Mouse (Mus musculus) lung, embryonic 14.5 days (tissue): ENCODE measurements around the gene Zfp984. TPM values are rescaled to one million over a fixed set of nuclear protein-coding genes. Genes with fewer than 3 reads are reported as not detected.
A peak's percentile ranks its signal among the peaks of the same experiment; 100 is the strongest.
"Not testable (repeated sequence)": the region's sequence is repeated elsewhere in the genome, so short reads cannot be mapped to it uniquely, and the experiment has no call there.

ENCODE experiments used
- ATAC-seq: fragments of 200-750 bp; cut with Nextera tagmentation; 2 replicates; pipeline ENCODE4 v1.8.0; 2017; ENCODE audit warnings: mild to moderate bottlenecking, moderate TSS enrichment, moderate library complexity; ENCODE audit not compliant: insufficient read depth
- DNase-seq: peaks from one replicate; pipeline ENCODE4 v3.0.0-alpha.2; 2015
- H3K27ac ChIP-seq: fragments of 300-500 bp; sonication (generic); 2 replicates; pipeline ENCODE4 v1.5.1; 2014; ENCODE audit warnings: low read depth, mild to moderate bottlenecking, moderate library complexity
- H3K27me3 ChIP-seq: fragments of 300-500 bp; sonication (generic); 2 replicates; pipeline ENCODE4 v1.6.1; 2014; ENCODE audit warnings: low read length, control low read depth; ENCODE audit not compliant: insufficient read depth
- H3K36me3 ChIP-seq: fragments of 300-500 bp; sonication (generic); 2 replicates; pipeline ENCODE4 v1.6.1; 2014; ENCODE audit warnings: control low read depth; ENCODE audit not compliant: insufficient read depth
- H3K4me1 ChIP-seq: fragments of 300-500 bp; sonication (generic); 2 replicates; pipeline ENCODE4 v1.6.1; 2014; ENCODE audit warnings: antibody characterized with exemption, control low read depth; ENCODE audit not compliant: insufficient read depth
- H3K4me2 ChIP-seq: fragments of 300-500 bp; sonication (generic); 2 replicates; pipeline ENCODE4 v1.6.1; 2014; ENCODE audit warnings: mild to moderate bottlenecking
- H3K4me3 ChIP-seq: fragments of 300-500 bp; sonication (generic); 2 replicates; pipeline ENCODE4 v1.5.1; 2014; ENCODE audit warnings: low read depth, low read length
- H3K9ac ChIP-seq: fragments of 300-500 bp; sonication (generic); 2 replicates; pipeline ENCODE4 v1.6.1; 2014
- H3K9me3 ChIP-seq: fragments of 300-500 bp; sonication (generic); 2 replicates; pipeline ENCODE4 v1.6.1; 2016; ENCODE audit warnings: low read depth, low read length, control low read depth
- CTCF ChIP-seq: IDR thresholded peaks from 2 replicates; pipeline ENCODE4 v1.5.1; 2016; ENCODE audit warnings: antibody characterized with exemption, low read depth
- WGBS: fragments of 180-500 bp; shearing (Covaris S2); extraction: QIAGEN DNeasy Blood & Tissue Kit; methylation state at CpG from one replicate; pipeline ENCODE4 v1.1.7; 2014; 5-methylcytosine and 5-hydroxymethylcytosine counted together
- polyA plus RNA-seq: library from polyadenylated mRNA; unstranded; fragments of >200 nt; fragmentation: Nextera tagmentation; extraction: Ambion mirVana; gene quantifications from 2 replicates; pipeline ENCODE4 v1.2.1, GENCODE M21; 2014

The Zfp984 gene
- 6.9 and 8.6 TPM in 2 replicates for polyA plus RNA-seq

DNA sequence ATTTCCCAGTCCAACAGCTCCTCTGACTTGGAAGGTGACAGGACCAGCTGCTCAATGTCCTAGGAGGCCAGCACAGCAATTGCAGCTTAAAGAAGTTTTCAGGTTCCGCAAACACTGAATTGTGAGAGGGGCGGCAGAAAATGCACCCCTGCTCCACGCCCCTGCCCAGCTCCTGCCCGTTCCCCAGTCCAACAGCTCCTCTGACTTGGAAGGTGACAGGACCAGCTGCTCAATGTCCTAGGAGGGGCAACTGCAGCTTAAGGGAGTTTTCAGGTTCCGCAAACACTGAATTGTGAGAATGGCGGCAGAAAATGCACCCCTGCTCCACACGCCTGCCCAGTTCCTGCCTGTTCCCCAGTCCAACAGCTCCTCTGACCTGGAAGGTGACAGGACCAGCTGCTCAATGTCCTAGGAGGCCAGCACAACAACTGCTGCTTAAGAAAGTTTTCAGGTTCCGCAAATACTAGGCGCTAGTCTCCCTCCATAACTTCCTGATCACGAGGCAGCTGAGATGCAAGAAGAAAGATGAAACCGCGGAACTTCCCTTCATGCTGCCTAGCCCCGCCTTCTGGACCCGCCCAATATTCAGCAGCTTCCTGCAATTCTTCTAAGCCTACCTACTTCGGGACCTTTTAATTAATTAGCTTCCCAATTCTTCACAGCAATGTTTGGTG, at the start of gene Zfp984:
TSS of gene Zfp984 (minus strand) at position 497 of the 674 bp plus-strand sequence.
- WGBS = 8% methylated on average over 15 of the region's 15 CpGs
- ATAC-seq = peak; percentile 79

GRCm38 (mm10) chr4:147850776-147851175, 41.2 kb upstream of the Zfp984 start:
- DNase-seq = no peak
- no peaks in the 10 kb centered on the region for H3K27me3 ChIP-seq
- WGBS = 74% methylated on average over 2 of the region's 2 CpGs

More for the DNA sequence above, at the start of gene Zfp984:
- not testable (repeated sequence) for H3K36me3 ChIP-seq, H3K4me1 ChIP-seq, H3K9me3 ChIP-seq, H3K27me3 ChIP-seq
- Histone ChIP-seq H3K9ac (peak within 1 kb of the TSS; percentile 59), H3K27ac (peak within 1 kb of the TSS; percentile 54; the same call in 1 of the 2 replicates), H3K4me2 (peak within 1 kb of the TSS; percentile 67), H3K4me3 (peak within 1 kb of the TSS; percentile 46)
- DNase-seq = peak; percentile 80

DNA sequence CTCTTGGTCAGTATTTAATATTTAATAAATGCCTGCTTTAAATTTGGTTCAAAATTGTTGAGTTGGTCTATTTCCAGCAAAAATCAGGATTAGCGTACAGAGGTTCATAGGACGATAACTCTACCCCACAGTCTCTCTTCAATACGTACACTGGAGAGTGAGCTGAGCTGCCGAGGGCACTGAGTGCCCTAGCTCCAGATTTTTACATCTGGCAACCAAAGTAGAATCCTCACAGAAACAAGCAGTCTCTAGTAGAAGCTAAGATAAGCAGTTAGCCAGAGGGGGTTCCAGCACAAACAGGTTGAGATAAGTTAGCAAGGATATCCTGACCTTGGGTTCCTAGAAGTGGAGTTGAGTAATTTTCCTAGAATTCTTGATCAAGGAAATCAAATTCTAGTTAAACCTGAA, 39.0 kb upstream of the Zfp984 start:
- ATAC-seq (peak; percentile 80), DNase-seq (no peak)
- Histone ChIP-seq H3K9ac (peak overlapping the region; percentile 64), H3K36me3 (0 out of 2 replicates have a peak, but pooled peaks cover 3% of the 10 kb centered on the region), H3K9me3 (peaks cover 3% of the 10 kb centered on the region; the same call in 1 of the 2 replicates), H3K4me3 (peak overlapping the region; percentile 64), H3K27ac (no peak overlapping the region), H3K4me1 (0 out of 2 replicates have a peak, but pooled peaks cover 6% of the 10 kb centered on the region), H3K27me3 (no peaks in the 10 kb centered on the region), H3K4me2 (peak overlapping the region; percentile 71)
- WGBS = 5% methylated on average over 4 of the region's 4 CpGs
- TF ChIP-seq CTCF = no peak

More at GRCm38 (mm10) chr4:147850776-147851175, 41.2 kb upstream of the Zfp984 start:
- Histone ChIP-seq H3K27ac (no peak overlapping the region), H3K9ac (no peak overlapping the region), H3K4me3 (no peak overlapping the region), H3K4me1 (0 out of 2 replicates have a peak, but pooled peaks cover 6% of the 10 kb centered on the region), H3K9me3 (no peaks in the 10 kb centered on the region), H3K36me3 (no peaks in the 10 kb centered on the region), H3K4me2 (no peak overlapping the region)
- ATAC-seq = no peak
- no peak for TF ChIP-seq CTCF

DNA sequence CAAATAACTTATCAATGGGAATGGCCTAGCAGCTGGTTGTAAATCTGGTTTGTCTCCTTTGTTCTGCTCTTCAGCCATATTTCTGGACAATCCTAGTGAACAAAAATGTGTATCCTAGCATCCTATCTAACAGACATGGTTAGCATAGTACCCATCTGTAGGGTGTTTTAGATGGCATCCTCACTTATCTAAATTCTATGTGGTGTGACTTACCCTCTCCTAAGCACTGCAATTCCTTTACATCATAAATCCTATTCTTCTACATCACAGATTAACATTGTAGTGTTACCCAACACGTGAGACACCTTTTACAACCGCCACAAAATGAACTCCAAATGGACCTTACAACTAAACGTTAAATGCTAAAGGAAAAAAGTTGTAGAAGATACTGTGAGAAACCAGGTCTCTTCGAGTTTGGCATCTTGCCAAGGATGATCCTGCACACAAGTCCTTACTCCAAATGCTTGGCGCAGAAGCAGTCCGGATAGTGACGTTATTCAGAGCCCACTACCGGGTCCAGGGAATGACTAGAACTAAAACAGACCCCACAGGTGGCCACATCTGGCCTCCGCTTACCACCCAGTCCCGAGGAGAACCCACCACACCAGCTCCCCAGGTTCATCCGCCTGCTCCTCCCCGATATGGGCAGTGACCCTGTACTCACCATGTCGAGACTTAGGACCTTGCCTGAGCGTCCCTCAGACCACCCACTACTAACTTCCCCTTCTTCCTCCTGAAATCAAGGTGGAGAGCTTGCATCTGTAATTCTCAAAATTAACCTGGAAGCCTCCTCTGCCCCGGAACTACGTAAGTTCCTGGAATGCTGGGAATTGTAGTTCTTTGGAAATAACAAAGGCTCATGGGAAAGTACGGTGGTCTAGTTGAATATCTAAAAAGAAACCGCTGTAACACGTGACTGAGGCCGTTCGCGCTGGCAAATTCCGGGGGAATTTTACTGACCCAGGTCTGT, 38.3 kb upstream of the Zfp984 start, which contains the start of gene Zfp933:
TSS of gene Zfp933 (minus strand) at position 753 of the 970 bp plus-strand sequence.
- peak within 1 kb of the TSS; percentile 64 for H3K4me3 ChIP-seq
- peak within 1 kb of the TSS; percentile 71 for H3K4me2 ChIP-seq
- WGBS = 3% methylated on average over 23 of the region's 23 CpGs
- no peak within 1 kb of the TSS for H3K27ac ChIP-seq
- peak; percentile 95 for DNase-seq
- no peak for TF ChIP-seq CTCF
- H3K9ac ChIP-seq = peak within 1 kb of the TSS; percentile 64
- ATAC-seq = peak; percentile 94
- peaks cover 3% of the 10 kb centered on the region; the same call in 1 of the 2 replicates for H3K9me3 ChIP-seq
- 0 out of 2 replicates have a peak, but pooled peaks cover 4% of the 10 kb centered on the region for H3K36me3 ChIP-seq
- no peaks in the 10 kb centered on the region for H3K27me3 ChIP-seq
- H3K4me1 ChIP-seq = 0 out of 2 replicates have a peak, but pooled peaks cover 6% of the 10 kb centered on the region

GRCm38 (mm10) chr4:147842871-147843270, 33.3 kb upstream of the Zfp984 start:
- DNase-seq (no peak), ATAC-seq (no peak)
- no peak for TF ChIP-seq CTCF
- 0 out of 2 replicates have a peak, but pooled peaks cover 2% of the 10 kb centered on the region for H3K4me1 ChIP-seq
- WGBS = 93% methylated on average over 3 of the region's 3 CpGs
- no peak overlapping the region for H3K9ac ChIP-seq
- H3K27ac ChIP-seq = no peak overlapping the region
- no peaks in the 10 kb centered on the region for H3K27me3 ChIP-seq
- peaks cover 13% of the 10 kb centered on the region; the same call in 1 of the 2 replicates for H3K36me3 ChIP-seq
- no peak overlapping the region for H3K4me3 ChIP-seq
- no peak overlapping the region for H3K4me2 ChIP-seq
- peaks cover 17% of the 10 kb centered on the region; the same call in 1 of the 2 replicates for H3K9me3 ChIP-seq

GRCm38 (mm10) chr4:147839282-147839681, 29.7 kb upstream of the Zfp984 start:
- H3K4me1 ChIP-seq, ATAC-seq, H3K27ac ChIP-seq, H3K4me3 ChIP-seq, H3K4me2 ChIP-seq, H3K27me3 ChIP-seq, H3K36me3 ChIP-seq, DNase-seq, H3K9ac ChIP-seq: not testable (repeated sequence)
- 92% methylated on average over 7 of the region's 26 CpGs for WGBS
- H3K9me3 ChIP-seq = peaks cover 15% of the 10 kb centered on the region; the same call in 1 of the 2 replicates
